Mouse (Mus musculus) forebrain, embryonic 16.5 days (tissue): ENCODE results near the gene Sptb. TPM values are rescaled to one million over a fixed set of nuclear protein-coding genes. Genes with fewer than 3 reads are reported as not detected.

Source experiments
- ATAC-seq: fragments of 200-750 bp; cut with Nextera tagmentation; 2 replicates; pipeline ENCODE4 v1.8.0; 2017; ENCODE audit warnings: mild to moderate bottlenecking, moderate library complexity
- H3K27ac ChIP-seq: fragments of 300-500 bp; sonication (generic); 2 replicates; pipeline ENCODE4 v1.5.1; 2014; ENCODE audit warnings: low read length, control low read depth
- H3K27me3 ChIP-seq: fragments of 300-500 bp; sonication (generic); replicated peaks from 2 replicates; pipeline ENCODE4 v1.6.1; 2014; ENCODE audit warnings: low read length; ENCODE audit not compliant: control insufficient read depth, insufficient read depth
- H3K36me3 ChIP-seq: fragments of 300-500 bp; sonication (generic); 2 replicates; pipeline ENCODE4 v1.6.1; 2014; ENCODE audit not compliant: control insufficient read depth, insufficient read depth
- H3K4me1 ChIP-seq: fragments of 300-500 bp; sonication (generic); replicated peaks from 2 replicates; pipeline ENCODE4 v1.6.1; 2014; ENCODE audit warnings: low read length; ENCODE audit not compliant: control insufficient read depth, insufficient read depth
- H3K4me2 ChIP-seq: fragments of 300-500 bp; sonication (generic); 2 replicates; pipeline ENCODE4 v1.6.1; 2014; ENCODE audit warnings: mild to moderate bottlenecking, low read length, control low read depth
- H3K4me3 ChIP-seq: fragments of 300-500 bp; sonication (generic); replicated peaks from 2 replicates; pipeline ENCODE4 v1.5.1; 2014; ENCODE audit warnings: mild to moderate bottlenecking, low read length, control low read depth
- H3K9ac ChIP-seq: fragments of 300-500 bp; sonication (generic); replicated peaks from 2 replicates; pipeline ENCODE4 v1.6.1; 2014; ENCODE audit warnings: low read depth, low read length, control low read depth
- H3K9me3 ChIP-seq: fragments of 300-500 bp; sonication (generic); 2 replicates; pipeline ENCODE4 v1.6.1; 2016; ENCODE audit warnings: low read length; ENCODE audit not compliant: control insufficient read depth
- WGBS: fragments of 180-500 bp; shearing (Covaris S2); extraction: QIAGEN DNeasy Blood & Tissue Kit; methylation state at CpG from one replicate; pipeline ENCODE4 v1.1.7; 2014; 5-methylcytosine and 5-hydroxymethylcytosine counted together
- polyA plus RNA-seq: library from polyadenylated mRNA; unstranded; fragments of >200 nt; fragmentation: Nextera tagmentation; extraction: Ambion mirVana; gene quantifications from 2 replicates; pipeline ENCODE4 v1.2.1, GENCODE M21; 2015

Gene Sptb
- polyA plus RNA-seq, 1 experiment from 2014 or later = 1.9 TPM

GRCm38 (mm10) chr12:76547409-76548081, 162.8 kb downstream of the Sptb start:
- WGBS = 25% methylated on average over 13 of the region's 13 CpGs
- H3K4me3 ChIP-seq = no peak overlapping the region
- peaks cover 9% of the 10 kb centered on the region; the same call in 1 of the 2 replicates for H3K4me1 ChIP-seq
- 0 out of 2 replicates have a peak, but pooled peaks have one; percentile 12 for ATAC-seq
- H3K27ac ChIP-seq = no peak overlapping the region
- H3K36me3 ChIP-seq = no peaks in the 10 kb centered on the region
- 0 out of 2 replicates have a peak, but pooled peaks cover 7% of the 10 kb centered on the region for H3K27me3 ChIP-seq
- H3K4me2 ChIP-seq = no peak overlapping the region
- no peak overlapping the region for H3K9ac ChIP-seq
- no peaks in the 10 kb centered on the region for H3K9me3 ChIP-seq

- Histone ChIP-seq H3K4me2 (peak overlapping the region; percentile 35), H3K27me3 (0 out of 2 replicates have a peak, but pooled peaks cover 7% of the 10 kb centered on the region), H3K9ac (no peak overlapping the region), H3K4me3 (no peak overlapping the region), H3K27ac (no peak overlapping the region), H3K4me1 (peaks cover 9% of the 10 kb centered on the region; the same call in 1 of the 2 replicates), H3K9me3 (no peaks in the 10 kb centered on the region), H3K36me3 (no peaks in the 10 kb centered on the region)
- 7% methylated on average over 28 of the region's 28 CpGs for WGBS
- ATAC-seq = peak; percentile 76
These were observed 163.7 kb downstream of the Sptb start for GRCm38 (mm10) chr12:76546383-76547276.

- Histone ChIP-seq H3K27ac (no peak overlapping the region), H3K4me1 (peaks cover 9% of the 10 kb centered on the region; the same call in 1 of the 2 replicates), H3K4me3 (no peak overlapping the region), H3K36me3 (no peaks in the 10 kb centered on the region), H3K27me3 (0 out of 2 replicates have a peak, but pooled peaks cover 7% of the 10 kb centered on the region), H3K9ac (no peak overlapping the region), H3K4me2 (no peak overlapping the region), H3K9me3 (no peaks in the 10 kb centered on the region)
- no peak for ATAC-seq
- WGBS = 62% methylated on average over 15 of the region's 15 CpGs
These were observed 164.5 kb downstream of the Sptb start for GRCm38 (mm10) chr12:76545786-76546370.

GRCm38 (mm10) chr12:76541879-76542278, 168.5 kb downstream of the Sptb start:
- Histone ChIP-seq H3K9ac (no peak overlapping the region), H3K27ac (no peak overlapping the region), H3K36me3 (no peaks in the 10 kb centered on the region), H3K27me3 (0 out of 2 replicates have a peak, but pooled peaks cover 4% of the 10 kb centered on the region), H3K4me1 (peaks cover 7% of the 10 kb centered on the region; the same call in 1 of the 2 replicates), H3K9me3 (no peaks in the 10 kb centered on the region), H3K4me3 (no peak overlapping the region), H3K4me2 (no peak overlapping the region)
- WGBS = 69% methylated on average over 6 of the region's 6 CpGs
- ATAC-seq = no peak

- Histone ChIP-seq H3K36me3 (no peaks in the 10 kb centered on the region), H3K4me3 (no peak overlapping the region), H3K4me1 (peaks cover 3% of the 10 kb centered on the region; the same call in 1 of the 2 replicates), H3K27ac (no peak overlapping the region), H3K4me2 (no peak overlapping the region), H3K9me3 (no peaks in the 10 kb centered on the region), H3K27me3 (0 out of 2 replicates have a peak, but pooled peaks cover 4% of the 10 kb centered on the region), H3K9ac (no peak overlapping the region)
- no peak for ATAC-seq
- WGBS = 42% methylated on average over 8 of the region's 8 CpGs
These were observed 168.9 kb downstream of the Sptb start for GRCm38 (mm10) chr12:76541475-76541874.

- no peak for ATAC-seq
- H3K27ac ChIP-seq = no peak overlapping the region
- 0 out of 2 replicates have a peak, but pooled peaks cover 1% of the 10 kb centered on the region for H3K27me3 ChIP-seq
- no peaks in the 10 kb centered on the region for H3K36me3 ChIP-seq
- H3K9me3 ChIP-seq = no peaks in the 10 kb centered on the region
- no peak overlapping the region for H3K9ac ChIP-seq
- H3K4me3 ChIP-seq = no peak overlapping the region
- H3K4me2 ChIP-seq = no peak overlapping the region
- 74% methylated on average over 10 of the region's 10 CpGs for WGBS
- H3K4me1 ChIP-seq = no peaks in the 10 kb centered on the region
These were observed 169.6 kb downstream of the Sptb start for GRCm38 (mm10) chr12:76540701-76541221.

GRCm38 (mm10) chr12:76540169-76540568, 170.2 kb downstream of the Sptb start:
- no peak for ATAC-seq
- Histone ChIP-seq H3K36me3 (no peaks in the 10 kb centered on the region), H3K4me3 (no peak overlapping the region), H3K27me3 (peaks cover 4% of the 10 kb centered on the region; the same call in 1 of the 2 replicates), H3K27ac (no peak overlapping the region), H3K9me3 (no peaks in the 10 kb centered on the region), H3K4me1 (no peaks in the 10 kb centered on the region), H3K9ac (no peak overlapping the region), H3K4me2 (no peak overlapping the region)
- 90% methylated on average over 3 of the region's 3 CpGs for WGBS

- Histone ChIP-seq H3K27me3 (peaks cover 20% of the 10 kb centered on the region), H3K4me3 (no peak overlapping the region), H3K9ac (no peak overlapping the region), H3K4me2 (no peak overlapping the region), H3K9me3 (no peaks in the 10 kb centered on the region), H3K4me1 (peaks cover 13% of the 10 kb centered on the region), H3K36me3 (no peaks in the 10 kb centered on the region), H3K27ac (no peak overlapping the region)
- no peak for ATAC-seq
- WGBS = 95% methylated on average over 8 of the region's 8 CpGs
These were observed 172.9 kb downstream of the Sptb start for GRCm38 (mm10) chr12:76537434-76537833.
